Mouse (Mus musculus) lung, adult 18-20 months (tissue): ENCODE measurements at regions not wholly inside any gene's neighbourhood (a gene's known extent, or its start where the extent isn't known, plus 50 kb on each side); places are given as distances from the start of the nearest gene placed in this dataset.

Experiments
- DNase-seq, 2 experiments: peaks; one replicate each; pipeline ENCODE4 v3.0.0; 2022; ENCODE audit warnings: mixed read lengths in 2 of 2

GRCm38 (mm10) chr17:22795213-22795612 lies 71.7 kb downstream of the Zfp945 start:
- DNase-seq, result no peak

- DNase-seq, result no peak
Measured at GRCm38 (mm10) chr17:22784481-22784880, 82.5 kb downstream of the Zfp945 start.

DNA sequence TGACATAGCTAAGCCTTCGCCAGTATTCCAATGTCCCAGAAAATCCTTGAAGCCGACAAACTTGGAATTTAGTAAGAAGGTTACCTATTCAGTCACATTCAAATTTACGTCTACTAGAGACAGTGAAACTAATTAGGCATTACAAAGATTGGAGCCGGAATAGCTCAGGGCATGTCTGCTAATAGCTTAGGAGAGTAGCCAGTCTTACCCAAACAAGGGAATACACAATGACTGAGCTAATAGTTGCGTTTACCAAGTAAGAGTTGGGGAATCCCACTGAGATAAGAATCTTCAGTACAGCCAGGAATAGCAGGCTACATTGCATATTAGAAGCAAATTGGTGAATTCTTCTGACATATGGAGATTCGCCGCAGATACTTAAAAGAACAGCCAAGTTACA lies 121.2 kb downstream of the Zfp945 start:
- no peak for DNase-seq

DNA sequence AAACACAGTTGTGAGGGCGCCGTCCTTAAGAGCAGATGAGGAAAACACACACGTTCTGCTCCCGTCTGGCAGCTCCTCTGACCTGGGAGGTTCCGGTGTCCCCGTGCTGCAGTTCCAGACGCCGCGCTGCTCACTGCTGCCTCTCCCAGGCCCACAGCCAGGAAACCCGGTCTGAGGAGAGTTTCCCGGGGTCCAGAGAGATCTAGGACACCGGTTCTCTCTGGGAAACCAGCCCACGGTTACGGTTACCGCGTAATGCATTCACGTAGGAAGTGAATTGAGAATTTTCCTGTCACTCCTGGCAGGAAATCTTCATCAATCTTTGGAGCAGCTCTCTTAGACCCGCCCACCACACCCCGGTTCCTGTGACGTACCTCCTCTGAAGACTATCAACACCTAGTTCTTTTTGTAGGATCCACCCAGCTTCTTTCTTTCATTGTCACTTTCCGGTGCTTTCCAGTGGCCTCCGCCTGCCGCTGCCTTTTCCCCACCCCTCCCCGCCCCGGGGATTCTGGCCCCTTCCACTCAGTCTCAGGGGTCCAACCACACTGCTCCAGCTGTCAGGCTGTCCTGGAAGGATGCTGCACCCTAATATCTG lies 127.3 kb downstream of the Zfp945 start:
- DNase-seq, result peak; percentile 33 to 44

DNA sequence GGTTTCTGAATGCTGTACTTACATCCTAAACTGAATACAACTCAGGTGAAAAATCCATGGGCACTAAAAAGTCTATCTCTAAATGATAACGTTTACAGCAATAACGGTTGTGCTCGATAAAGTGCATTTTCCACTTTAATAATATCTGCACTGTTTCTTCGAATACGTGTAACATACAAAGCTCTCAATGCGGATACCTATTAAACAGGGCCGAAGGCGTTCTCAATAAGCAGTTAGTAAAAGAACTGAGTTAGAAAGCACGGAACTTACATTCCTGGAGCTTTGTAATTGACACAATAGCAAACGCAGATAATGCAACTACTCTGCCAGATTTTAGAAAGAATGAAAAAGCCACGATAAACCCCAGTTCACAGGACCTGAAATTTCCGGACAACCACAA lies 127.8 kb downstream of the Zfp945 start:
- DNase-seq, result no peak

GRCm38 (mm10) chr17:22736360-22736759 lies 130.6 kb downstream of the Zfp945 start:
- DNase-seq, result no peak
